Mouse (Mus musculus) left cerebral cortex, adult 8-10 months (tissue): Measurements from ENCODE around the gene Agbl3. TPM values are rescaled to one million over a fixed set of nuclear protein-coding genes. Genes with fewer than 3 reads are reported as not detected.

Experiments
- DNase-seq, 2 experiments: peaks; one replicate each; pipeline ENCODE4 v3.0.0; 2022; ENCODE audit warnings: low spot score in 2 of 2
- total RNA-seq, 4 experiments: library from RNA; stranded (reverse); gene quantifications; 2 replicates each; pipeline ENCODE4 v1.2.4; 2022

The Agbl3 gene
- total RNA-seq, 4 experiments from 2014 or later, result 14.4 to 18.7 (median 15.8) TPM

GRCm38 (mm10) chr6:34872871-34873270 is 92.6 kb downstream of the Agbl3 start:
- DNase-seq, result peak in 1 of 2 experiments; percentile 3

GRCm38 (mm10) chr6:34874101-34874921 is 94.1 kb downstream of the Agbl3 start:
- DNase-seq, result peak in 1 of 2 experiments; percentile 7

- DNase-seq, result no peak
These were observed 95.1 kb downstream of the Agbl3 start for GRCm38 (mm10) chr6:34875268-34875761.

GRCm38 (mm10) chr6:34875966-34876834 is 96.0 kb downstream of the Agbl3 start:
- DNase-seq, result no peak

GRCm38 (mm10) chr6:34876835-34877156 is 96.6 kb downstream of the Agbl3 start:
- DNase-seq, result no peak

GRCm38 (mm10) chr6:34877509-34878321 is 97.5 kb downstream of the Agbl3 start, which contains the start of gene Cyren:
Gene Cyren (minus strand): TSS chr6:34878060.
- peak; percentile 81 to 88 for DNase-seq

GRCm38 (mm10) chr6:34879101-34879740 is 99.0 kb downstream of the Agbl3 start:
- no peak for DNase-seq

GRCm38 (mm10) chr6:34879911-34880475 is 99.8 kb downstream of the Agbl3 start:
- no peak for DNase-seq

- no peak for DNase-seq
These were observed 104.5 kb downstream of the Agbl3 start for GRCm38 (mm10) chr6:34884724-34885123.

GRCm38 (mm10) chr6:34887131-34887850 is 107.1 kb downstream of the Agbl3 start:
- no peak for DNase-seq

- no peak for DNase-seq
These were observed 109.0 kb downstream of the Agbl3 start for GRCm38 (mm10) chr6:34889185-34889584.

GRCm38 (mm10) chr6:34895569-34895968 is 115.3 kb downstream of the Agbl3 start:
- no peak for DNase-seq

- DNase-seq, result no peak
These were observed 116.0 kb downstream of the Agbl3 start for GRCm38 (mm10) chr6:34896168-34896780.

- no peak for DNase-seq
These were observed 118.9 kb downstream of the Agbl3 start for GRCm38 (mm10) chr6:34899127-34899526.

- no peak for DNase-seq
These were observed 120.8 kb downstream of the Agbl3 start for GRCm38 (mm10) chr6:34900990-34901389.

- DNase-seq, result no peak
These were observed 121.7 kb downstream of the Agbl3 start for GRCm38 (mm10) chr6:34901911-34902444.

- DNase-seq, result no peak
These were observed 122.3 kb downstream of the Agbl3 start for GRCm38 (mm10) chr6:34902578-34902977.

GRCm38 (mm10) chr6:34903441-34903840 is 123.2 kb downstream of the Agbl3 start:
- DNase-seq, result no peak

GRCm38 (mm10) chr6:34903851-34904250 is 123.6 kb downstream of the Agbl3 start:
- no peak for DNase-seq
